Mouse (Mus musculus) cerebellum, adult 18-20 months (tissue): ENCODE results near the gene Dscam.

ENCODE experiments used
- DNase-seq, 2 experiments: peaks; one replicate each; pipeline ENCODE4 v3.0.0; 2021

The Dscam gene

GRCm38 (mm10) chr16:96756994-96757393, 413.6 kb downstream of the Dscam start:
- DNase-seq: no peak

GRCm38 (mm10) chr16:96754971-96755504, 415.5 kb downstream of the Dscam start:
- no peak for DNase-seq

- DNase-seq: no peak
Measured at GRCm38 (mm10) chr16:96754381-96754780, 416.2 kb downstream of the Dscam start.

GRCm38 (mm10) chr16:96753781-96754173, 416.8 kb downstream of the Dscam start:
- DNase-seq: peak in 1 of 2 experiments; percentile 19

- no peak for DNase-seq
Measured at GRCm38 (mm10) chr16:96753164-96753780, 417.3 kb downstream of the Dscam start.

- no peak for DNase-seq
Measured at GRCm38 (mm10) chr16:96742475-96743255, 427.9 kb downstream of the Dscam start.

GRCm38 (mm10) chr16:96741336-96741735, 429.2 kb downstream of the Dscam start:
- no peak for DNase-seq

- DNase-seq: no peak
Measured at GRCm38 (mm10) chr16:96740073-96741055, 430.2 kb downstream of the Dscam start.

- no peak for DNase-seq
Measured at GRCm38 (mm10) chr16:96736501-96736900, 434.1 kb downstream of the Dscam start.

GRCm38 (mm10) chr16:96730881-96731280, 439.7 kb downstream of the Dscam start:
- DNase-seq: no peak

GRCm38 (mm10) chr16:96727836-96728774, 442.4 kb downstream of the Dscam start:
- no peak for DNase-seq

- DNase-seq: peak in 1 of 2 experiments; percentile 9
Measured at GRCm38 (mm10) chr16:96725071-96725724, 445.4 kb downstream of the Dscam start.

GRCm38 (mm10) chr16:96724591-96724990, 446.0 kb downstream of the Dscam start:
- no peak for DNase-seq

GRCm38 (mm10) chr16:96724123-96724522, 446.4 kb downstream of the Dscam start:
- no peak for DNase-seq

- DNase-seq: no peak
Measured at GRCm38 (mm10) chr16:96723066-96723669, 447.4 kb downstream of the Dscam start.

- DNase-seq: no peak
Measured at GRCm38 (mm10) chr16:96722135-96722534, 448.4 kb downstream of the Dscam start.

- peak; percentile 13 to 28 for DNase-seq
Measured at GRCm38 (mm10) chr16:96721241-96721640, 449.3 kb downstream of the Dscam start.

GRCm38 (mm10) chr16:96720666-96721065, 449.9 kb downstream of the Dscam start:
- peak; percentile 15 to 26 for DNase-seq

GRCm38 (mm10) chr16:96718221-96718620, 452.3 kb downstream of the Dscam start:
- peak in 1 of 2 experiments; percentile 5 for DNase-seq

- DNase-seq: no peak
Measured at GRCm38 (mm10) chr16:96716633-96717032, 453.9 kb downstream of the Dscam start.

- DNase-seq: no peak
Measured at GRCm38 (mm10) chr16:96711935-96712334, 458.6 kb downstream of the Dscam start.
